Mouse (Mus musculus) neural tube, embryonic 13.5 days (tissue): ENCODE results near the gene Gpr152. TPM values are rescaled to one million over a fixed set of nuclear protein-coding genes. Genes with fewer than 3 reads are reported as not detected.
"Not testable (repeated sequence)": the region's sequence is repeated elsewhere in the genome, so short reads cannot be mapped to it uniquely, and the experiment has no call there.

Experiments
- ATAC-seq: fragments of 200-750 bp; cut with Nextera tagmentation; 2 replicates; pipeline ENCODE4 v1.8.0; 2017; ENCODE audit warnings: low read depth, mild to moderate bottlenecking, moderate TSS enrichment, moderate library complexity
- H3K27ac ChIP-seq: fragments of 300-500 bp; sonication (generic); replicated peaks from 2 replicates; pipeline ENCODE4 v1.5.1; 2015; ENCODE audit warnings: moderate library complexity, mild to moderate bottlenecking, inconsistent platforms
- H3K27me3 ChIP-seq: fragments of 300-500 bp; sonication (generic); 2 replicates; pipeline ENCODE4 v1.6.1; 2015; ENCODE audit warnings: mild to moderate bottlenecking, inconsistent platforms
- H3K36me3 ChIP-seq: fragments of 300-500 bp; sonication (generic); 2 replicates; pipeline ENCODE4 v1.6.1; 2015; ENCODE audit warnings: mild to moderate bottlenecking, inconsistent platforms
- H3K4me1 ChIP-seq: fragments of 300-500 bp; sonication (generic); replicated peaks from 2 replicates; pipeline ENCODE4 v1.6.1; 2015; ENCODE audit warnings: inconsistent platforms
- H3K4me2 ChIP-seq: fragments of 300-500 bp; sonication (generic); 2 replicates; pipeline ENCODE4 v1.6.1; 2015; ENCODE audit warnings: inconsistent platforms, mild to moderate bottlenecking, moderate library complexity
- H3K4me3 ChIP-seq: fragments of 300-500 bp; sonication (generic); 2 replicates; pipeline ENCODE4 v1.5.1; 2015; ENCODE audit warnings: mild to moderate bottlenecking, inconsistent platforms
- H3K9ac ChIP-seq: fragments of 300-500 bp; sonication (generic); 2 replicates; pipeline ENCODE4 v1.6.1; 2015; ENCODE audit warnings: moderate library complexity, mild to moderate bottlenecking, inconsistent platforms
- H3K9me3 ChIP-seq: fragments of 300-500 bp; sonication (generic); 2 replicates; pipeline ENCODE4 v1.6.1; 2016; ENCODE audit warnings: inconsistent platforms
- WGBS: fragments of 180-500 bp; shearing (Covaris S2); methylation state at CpG from one replicate; pipeline ENCODE4 v1.1.7; 2015; 5-methylcytosine and 5-hydroxymethylcytosine counted together
- polyA plus RNA-seq: library from polyadenylated mRNA; unstranded; fragments of >200 nt; fragmentation: Nextera tagmentation; extraction: Ambion mirVana; gene quantifications from 2 replicates; pipeline ENCODE4 v1.2.1, GENCODE M21; 2015

The Gpr152 gene
- polyA plus RNA-seq, 1 experiment from 2014 or later: not detected

DNA sequence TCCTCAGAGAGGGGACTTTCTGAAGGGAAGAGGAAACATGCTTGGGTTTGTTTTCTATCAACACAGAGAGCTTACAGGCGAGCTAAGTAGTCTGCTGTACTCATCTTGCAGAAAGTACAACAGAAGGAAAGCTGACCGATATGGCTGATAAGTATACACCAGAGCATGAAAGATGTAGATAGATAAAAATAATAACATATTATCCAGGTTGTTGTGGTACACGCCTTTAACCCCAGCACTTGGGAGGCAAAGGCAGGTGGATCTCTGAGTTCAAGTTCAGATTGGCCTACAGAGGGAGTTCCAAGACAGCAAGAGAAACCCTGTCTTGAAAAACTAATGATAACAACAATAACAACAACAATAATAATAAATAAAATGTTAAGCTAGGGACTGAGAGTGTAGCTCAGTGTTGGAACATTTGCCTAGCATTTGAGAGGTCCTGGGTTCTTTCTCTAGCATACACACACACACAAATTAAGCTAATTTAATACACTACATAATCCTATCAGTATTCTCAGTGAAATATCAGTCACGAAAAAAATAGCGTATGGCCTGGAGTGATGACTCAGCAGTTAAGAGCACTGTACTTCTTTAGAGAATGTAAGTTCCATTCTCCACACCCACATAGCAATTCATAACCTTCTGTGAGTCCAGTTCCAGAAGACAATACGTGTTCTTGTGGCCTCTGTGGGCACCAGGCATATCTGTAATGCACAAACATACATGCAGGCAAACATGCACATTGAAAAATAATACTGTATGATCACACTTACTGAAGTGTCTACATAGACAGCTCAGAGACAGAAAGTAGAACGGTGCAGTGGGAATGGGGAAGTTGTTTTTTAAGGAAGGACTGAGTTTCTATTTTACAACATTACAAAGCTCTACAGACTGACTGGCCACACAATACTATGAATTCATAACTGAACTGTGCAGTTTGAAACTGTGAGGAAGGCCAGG lies 16.9 kb upstream of the Gpr152 start:
- Histone ChIP-seq H3K27ac (no peak overlapping the region), H3K4me3 (no peak overlapping the region), H3K4me2 (no peak overlapping the region), H3K9ac (no peak overlapping the region), H3K9me3 (no peaks in the 10 kb centered on the region), H3K4me1 (peaks cover 32% of the 10 kb centered on the region), H3K27me3 (no peaks in the 10 kb centered on the region), H3K36me3 (peaks cover 9% of the 10 kb centered on the region)
- no peak for ATAC-seq
- 89% methylated on average over 7 of the region's 7 CpGs for WGBS

DNA sequence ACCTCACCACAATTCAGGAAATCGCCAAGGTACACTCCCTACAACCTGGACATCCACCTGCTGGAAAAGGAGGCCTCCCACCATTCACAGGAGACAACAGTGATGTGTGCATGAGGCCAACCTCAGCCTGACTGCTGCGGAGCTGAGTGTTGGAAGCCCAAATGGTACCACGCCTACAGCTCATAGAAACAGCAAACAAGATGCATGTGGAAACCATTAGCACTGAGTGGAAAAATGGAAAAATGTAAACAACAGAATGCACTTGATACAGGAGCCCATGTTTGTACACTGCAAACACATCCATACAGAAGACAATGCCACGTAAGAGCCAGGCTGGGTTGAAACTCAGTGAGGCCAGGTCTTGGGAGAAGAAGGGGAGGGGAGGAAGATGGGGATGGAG lies 15.2 kb upstream of the Gpr152 start:
- ATAC-seq: no peak
- no peaks in the 10 kb centered on the region for H3K27me3 ChIP-seq
- 0 out of 2 replicates have a peak overlapping the region, but pooled peaks have one; percentile 49 for H3K27ac ChIP-seq
- no peak overlapping the region for H3K4me3 ChIP-seq
- peak overlapping the region; percentile 41 for H3K9ac ChIP-seq
- H3K4me1 ChIP-seq: peaks cover 33% of the 10 kb centered on the region
- H3K36me3 ChIP-seq: peaks cover 19% of the 10 kb centered on the region
- no peaks in the 10 kb centered on the region for H3K9me3 ChIP-seq
- 82% methylated on average over 4 of the region's 4 CpGs for WGBS
- H3K4me2 ChIP-seq: peak overlapping the region; percentile 78; the same call in 1 of the 2 replicates

DNA sequence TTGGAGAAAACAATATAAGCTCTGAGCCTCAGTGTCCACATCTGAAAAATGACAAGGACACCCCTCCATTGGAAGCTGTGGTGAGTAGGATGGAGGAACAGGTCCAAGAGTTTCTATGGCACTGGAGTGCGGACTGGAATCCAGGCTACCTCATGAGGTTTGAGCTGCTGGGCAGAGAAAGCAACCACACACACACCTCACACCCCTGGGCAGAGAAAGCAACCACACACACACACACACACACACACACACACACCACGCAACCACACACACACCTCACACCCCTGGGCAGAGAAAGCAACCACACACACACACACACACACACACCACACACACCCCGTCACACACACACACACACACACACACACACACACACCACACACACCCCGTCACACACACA lies 14.3 kb upstream of the Gpr152 start:
- not testable (repeated sequence) for H3K9me3 ChIP-seq
- H3K4me2 ChIP-seq: peak overlapping the region; percentile 78
- peak; percentile 32 for ATAC-seq

DNA sequence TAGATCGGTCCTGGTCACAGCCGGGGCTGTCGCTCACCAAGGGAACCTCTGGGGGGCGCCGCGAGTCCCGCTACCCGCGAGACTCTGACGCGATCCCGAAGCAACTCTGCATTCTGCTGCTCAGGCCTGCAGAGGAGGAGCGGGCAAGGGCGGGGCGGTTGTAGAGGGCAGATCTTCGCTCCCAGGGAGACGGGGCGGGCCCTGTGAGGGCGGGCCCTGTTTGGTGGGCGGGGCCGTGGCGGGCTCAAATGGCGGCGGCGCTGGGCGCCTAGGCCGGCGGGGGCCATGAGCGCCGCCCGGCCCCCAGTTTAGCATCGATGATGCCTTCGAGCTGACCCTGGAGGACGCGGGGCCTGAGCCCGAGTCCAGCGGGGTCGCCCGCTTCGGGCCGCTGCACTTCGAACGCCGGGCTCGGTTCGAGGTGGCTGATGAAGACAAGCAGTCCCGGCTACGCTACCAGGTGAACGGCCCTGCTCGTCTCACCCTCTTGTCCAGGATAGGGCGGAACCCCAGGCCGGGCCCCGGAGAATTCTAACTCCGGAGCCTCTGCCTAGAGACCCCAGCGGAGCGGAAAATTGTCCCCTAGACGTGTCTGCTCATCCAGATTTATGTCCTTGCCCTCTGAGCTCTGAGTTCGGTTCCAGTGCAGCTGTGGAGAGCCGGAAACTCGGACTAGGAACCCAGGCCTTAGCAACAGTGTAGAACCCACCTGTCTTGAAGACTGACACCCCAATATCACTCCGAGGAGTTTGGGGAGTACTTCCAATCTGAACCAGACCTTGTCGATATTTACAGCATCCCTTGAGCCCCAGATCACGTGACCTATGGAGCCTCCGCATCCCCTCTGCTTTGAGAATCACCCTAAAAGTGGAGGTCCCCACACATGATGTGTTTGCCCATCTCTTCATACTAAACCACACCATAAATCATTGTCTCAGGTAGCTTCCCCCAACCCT lies 13.6 kb upstream of the Gpr152 start, which contains the start of gene Aip:
Aip (minus strand) TSS at position 118 of the 956 bp plus-strand sequence.
- no peaks in the 10 kb centered on the region for H3K9me3 ChIP-seq
- WGBS: under 1% methylated on average over 64 of the region's 64 CpGs
- H3K27ac ChIP-seq: peak within 1 kb of the TSS; percentile 80
- no peaks in the 10 kb centered on the region for H3K27me3 ChIP-seq
- ATAC-seq: peak; percentile 92
- peaks cover 22% of the 10 kb centered on the region for H3K4me1 ChIP-seq
- peak within 1 kb of the TSS; percentile 86 for H3K4me3 ChIP-seq
- H3K36me3 ChIP-seq: peaks cover 34% of the 10 kb centered on the region
- peak within 1 kb of the TSS; percentile 93 for H3K9ac ChIP-seq
- H3K4me2 ChIP-seq: peak within 1 kb of the TSS; percentile 78

More for the DNA sequence above, 14.3 kb upstream of the Gpr152 start:
- peak overlapping the region; percentile 49; the same call in 1 of the 2 replicates for H3K27ac ChIP-seq
- H3K4me1 ChIP-seq: peaks cover 28% of the 10 kb centered on the region
- peaks cover 27% of the 10 kb centered on the region for H3K36me3 ChIP-seq
- WGBS: 10% methylated on average over 4 of the region's 4 CpGs
- peak overlapping the region; percentile 86 for H3K4me3 ChIP-seq
- peak overlapping the region; percentile 69 for H3K9ac ChIP-seq
- not testable (repeated sequence) for H3K27me3 ChIP-seq

DNA sequence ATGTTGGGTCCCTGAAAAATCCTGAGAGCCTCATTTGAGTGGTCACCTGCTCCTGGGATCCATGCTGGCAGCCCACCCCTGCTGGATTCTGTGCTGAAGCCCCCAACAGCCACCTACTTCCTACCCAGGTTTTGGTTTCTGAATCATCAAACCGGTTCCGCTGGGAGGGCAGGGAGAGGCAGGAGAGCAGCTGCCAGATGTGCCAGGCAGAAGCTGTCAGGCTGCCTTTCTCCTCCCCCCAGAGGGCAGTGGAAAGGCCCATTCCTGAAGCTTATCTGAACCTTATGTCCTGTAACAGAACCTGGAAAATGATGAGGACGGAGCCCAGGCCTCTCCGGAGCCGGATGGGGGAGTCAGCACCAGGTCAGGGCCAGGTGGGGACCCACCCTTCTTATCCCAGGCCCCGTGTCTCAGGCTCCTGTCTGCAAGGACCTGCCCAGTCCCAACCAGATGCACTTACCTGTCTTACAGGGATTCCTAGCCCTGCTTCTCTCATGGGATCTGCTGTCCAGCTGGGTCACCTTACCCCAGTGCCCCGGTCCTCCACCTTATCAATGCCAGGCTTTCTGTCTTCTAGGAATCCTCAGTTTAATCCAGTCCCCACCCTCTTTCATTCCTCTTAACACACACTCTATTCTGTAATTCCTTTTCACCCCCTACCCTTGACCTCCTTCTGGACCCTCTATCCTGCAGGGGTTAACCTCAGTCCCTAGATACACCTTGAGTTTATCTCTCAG lies 12.7 kb upstream of the Gpr152 start:
- no peaks in the 10 kb centered on the region for H3K9me3 ChIP-seq
- 74% methylated on average over 7 of the region's 7 CpGs for WGBS
- H3K36me3 ChIP-seq: peaks cover 43% of the 10 kb centered on the region
- H3K4me2 ChIP-seq: peak overlapping the region; percentile 78
- ATAC-seq: no peak
- H3K4me3 ChIP-seq: peak overlapping the region; percentile 86
- no peaks in the 10 kb centered on the region for H3K27me3 ChIP-seq
- peak overlapping the region; percentile 93 for H3K9ac ChIP-seq
- peak overlapping the region; percentile 80 for H3K27ac ChIP-seq
- peaks cover 22% of the 10 kb centered on the region for H3K4me1 ChIP-seq

DNA sequence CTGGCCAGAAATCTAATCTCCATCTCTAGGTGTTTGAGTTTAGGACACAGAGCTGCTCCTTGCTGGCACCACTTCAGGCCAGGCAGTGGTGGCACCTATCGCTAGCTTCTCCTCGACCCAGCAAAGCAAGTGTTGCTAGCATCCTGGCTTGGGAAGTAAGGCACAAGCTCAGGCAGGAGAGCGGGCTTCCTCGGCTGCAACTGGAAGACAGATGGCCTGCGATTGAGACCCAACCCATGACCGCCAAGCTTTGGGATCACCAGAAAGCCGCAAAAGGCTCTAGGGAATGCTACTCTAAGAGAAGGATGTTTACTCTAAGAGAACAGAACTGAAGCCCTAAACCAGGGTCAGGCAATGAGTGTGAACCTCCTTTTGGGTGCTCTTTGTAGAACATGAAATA lies 10.1 kb upstream of the Gpr152 start:
- peaks cover 22% of the 10 kb centered on the region for H3K4me1 ChIP-seq
- no peak overlapping the region for H3K9ac ChIP-seq
- H3K4me2 ChIP-seq: no peak overlapping the region
- H3K36me3 ChIP-seq: peaks cover 59% of the 10 kb centered on the region
- WGBS: 94% methylated on average over 7 of the region's 7 CpGs
- no peak overlapping the region for H3K27ac ChIP-seq
- H3K4me3 ChIP-seq: no peak overlapping the region
- no peaks in the 10 kb centered on the region for H3K27me3 ChIP-seq
- no peak for ATAC-seq
- no peaks in the 10 kb centered on the region for H3K9me3 ChIP-seq

DNA sequence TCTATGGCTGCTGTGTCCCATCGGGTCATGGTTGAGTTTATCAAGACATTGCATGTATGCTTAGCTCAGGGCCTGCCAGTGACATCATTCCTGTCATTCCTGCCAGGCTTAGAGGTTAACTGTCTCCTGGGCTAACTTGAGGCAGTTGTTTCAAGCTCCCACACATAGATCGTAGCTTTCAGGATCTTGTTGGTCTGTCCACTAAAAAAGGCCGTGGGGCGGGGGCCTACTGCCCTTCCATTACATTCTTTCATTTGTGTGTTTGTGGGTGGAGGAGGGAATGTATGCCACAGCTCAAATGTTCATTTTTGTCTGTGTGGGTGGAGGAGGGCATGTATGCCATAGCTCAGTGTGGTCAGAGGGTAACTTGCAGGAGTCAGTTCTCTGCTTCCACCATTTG lies 9.5 kb upstream of the Gpr152 start:
- no peak for ATAC-seq
- Histone ChIP-seq H3K36me3 (peaks cover 59% of the 10 kb centered on the region), H3K9ac (no peak overlapping the region), H3K4me1 (peaks cover 19% of the 10 kb centered on the region), H3K27ac (no peak overlapping the region), H3K27me3 (no peaks in the 10 kb centered on the region), H3K4me2 (no peak overlapping the region), H3K4me3 (no peak overlapping the region), H3K9me3 (no peaks in the 10 kb centered on the region)
- WGBS: 87% methylated on average over 4 of the region's 4 CpGs

DNA sequence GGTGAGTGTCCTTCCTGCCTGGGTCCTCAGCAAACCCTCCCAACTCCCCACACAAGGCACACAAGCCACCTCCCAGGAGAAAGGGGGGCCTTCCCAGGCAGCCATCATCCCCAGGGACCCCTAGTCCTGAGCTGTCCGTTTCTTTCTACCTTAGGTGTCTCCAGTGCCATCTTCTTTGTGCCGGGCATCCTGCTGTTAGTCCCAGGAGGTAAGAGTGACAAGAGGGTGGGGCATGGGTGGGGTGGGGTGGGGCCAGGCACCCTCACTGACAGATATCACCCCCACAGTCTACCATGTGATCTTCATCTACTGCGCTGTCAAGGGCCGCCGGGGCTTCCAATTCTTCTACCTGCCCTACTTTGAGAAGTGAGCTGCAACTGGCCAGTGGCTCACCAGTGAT lies 8.5 kb upstream of the Gpr152 start:
- peaks cover 59% of the 10 kb centered on the region for H3K36me3 ChIP-seq
- H3K9me3 ChIP-seq: no peaks in the 10 kb centered on the region
- 95% methylated on average over 5 of the region's 5 CpGs for WGBS
- H3K27me3 ChIP-seq: no peaks in the 10 kb centered on the region
- no peak overlapping the region for H3K9ac ChIP-seq
- ATAC-seq: no peak
- H3K4me2 ChIP-seq: no peak overlapping the region
- H3K4me1 ChIP-seq: peaks cover 17% of the 10 kb centered on the region
- H3K4me3 ChIP-seq: no peak overlapping the region
- no peak overlapping the region for H3K27ac ChIP-seq

DNA sequence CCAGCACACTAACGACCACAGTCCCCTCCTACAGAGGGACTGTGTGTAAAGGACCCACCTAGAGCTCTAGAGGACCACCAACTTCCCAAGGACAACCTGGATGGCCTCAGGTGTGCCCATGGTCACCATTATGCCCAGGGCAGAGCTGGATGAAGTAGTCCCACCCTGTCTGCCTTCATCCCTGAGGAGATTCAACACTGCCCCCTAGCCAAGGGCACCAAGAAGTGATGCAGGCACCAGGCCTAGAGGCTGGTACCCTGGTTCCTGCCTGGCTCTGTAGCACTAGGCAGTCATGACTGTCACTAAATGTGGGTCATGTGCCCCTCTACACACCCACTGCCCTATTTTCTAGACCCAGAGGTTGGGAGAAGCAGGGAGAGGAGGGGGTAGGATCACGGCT lies 7.8 kb upstream of the Gpr152 start:
- H3K36me3 ChIP-seq: peaks cover 59% of the 10 kb centered on the region
- 84% methylated on average over 2 of the region's 2 CpGs for WGBS

DNA sequence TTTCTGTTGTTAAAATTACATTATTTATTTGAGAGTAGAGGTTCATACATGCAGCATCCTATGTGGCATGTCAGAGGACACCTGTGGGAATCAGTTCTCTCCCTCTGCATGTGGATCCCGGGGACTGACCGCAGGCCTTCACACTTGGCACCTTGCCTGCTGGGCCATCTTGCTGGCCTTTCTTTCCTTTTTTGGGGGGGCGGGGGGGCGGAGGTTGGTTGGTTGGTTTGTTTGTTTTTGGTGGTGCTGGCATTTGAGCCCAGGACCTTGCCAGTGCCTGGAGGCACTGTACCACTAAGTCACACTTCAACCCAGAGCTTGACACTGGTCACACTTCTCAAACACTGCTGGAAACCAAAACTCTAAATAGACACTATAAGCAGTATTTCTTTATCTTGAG lies 5.2 kb upstream of the Gpr152 start:
- Histone ChIP-seq H3K4me2 (no peak overlapping the region), H3K9me3 (no peaks in the 10 kb centered on the region), H3K27me3 (no peaks in the 10 kb centered on the region), H3K27ac (no peak overlapping the region), H3K4me3 (no peak overlapping the region), H3K36me3 (peaks cover 40% of the 10 kb centered on the region), H3K4me1 (peaks cover 8% of the 10 kb centered on the region; the same call in 1 of the 2 replicates), H3K9ac (no peak overlapping the region)
- WGBS: 88% methylated on average over 4 of the region's 4 CpGs
- ATAC-seq: no peak

More for the DNA sequence above, 7.8 kb upstream of the Gpr152 start:
- Histone ChIP-seq H3K4me2 (no peak overlapping the region), H3K9ac (no peak overlapping the region), H3K27me3 (no peaks in the 10 kb centered on the region), H3K27ac (no peak overlapping the region), H3K4me3 (no peak overlapping the region), H3K4me1 (peaks cover 10% of the 10 kb centered on the region), H3K9me3 (no peaks in the 10 kb centered on the region)
- no peak for ATAC-seq

DNA sequence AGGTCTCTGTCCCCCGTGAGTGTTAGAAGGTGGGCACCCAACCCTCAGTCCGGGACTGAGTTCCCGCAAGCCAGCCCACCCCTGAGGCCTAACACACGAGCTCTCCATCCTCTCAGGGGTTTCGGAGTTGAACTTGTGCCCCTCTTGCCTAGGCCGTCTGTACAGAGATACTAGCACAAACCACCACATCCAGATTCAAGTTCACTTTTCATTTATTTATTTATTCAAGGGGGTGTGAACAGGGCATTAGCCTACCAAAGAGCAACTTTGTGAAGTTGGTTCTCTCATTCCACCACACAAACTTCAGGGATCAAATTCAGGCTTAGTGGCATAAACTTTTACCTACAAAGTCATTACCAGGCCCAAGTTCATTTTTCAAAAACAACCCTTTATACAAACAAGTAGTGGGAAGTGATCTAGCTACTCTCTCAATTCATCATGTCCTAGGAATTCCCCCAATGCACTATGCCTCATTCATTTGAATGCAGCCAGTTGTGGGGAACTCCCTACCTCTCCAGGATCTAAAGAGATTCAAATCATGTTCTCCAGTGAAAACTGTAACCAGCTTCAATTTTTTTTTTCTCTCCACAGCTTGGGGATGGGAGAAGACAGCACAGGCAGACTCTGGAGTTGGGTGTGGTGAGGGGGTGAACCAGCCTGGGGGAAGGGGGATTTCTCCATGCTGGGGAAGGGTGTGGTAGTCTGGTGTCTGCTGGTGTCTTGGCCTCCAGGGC lies 4.2 kb upstream of the Gpr152 start:
- 78% methylated on average over 6 of the region's 6 CpGs for WGBS
- not testable (repeated sequence) for H3K27ac ChIP-seq, H3K4me2 ChIP-seq, H3K9ac ChIP-seq, H3K9me3 ChIP-seq, ATAC-seq, H3K27me3 ChIP-seq, H3K4me3 ChIP-seq
- Histone ChIP-seq H3K4me1 (peaks cover 10% of the 10 kb centered on the region; the same call in 1 of the 2 replicates), H3K36me3 (peaks cover 31% of the 10 kb centered on the region)
